Mouse (Mus musculus) embryonic fibroblast, embryonic 13.5 days (primary cell): ENCODE data around the gene Slc25a13.

Experiments used
- CTCF ChIP-seq: IDR thresholded peaks from 2 replicates; pipeline ENCODE4 v1.5.1; 2011; ENCODE audit warnings: mild to moderate bottlenecking, control low read depth, low read length, moderate library complexity, borderline replicate concordance; ENCODE audit not compliant: insufficient read depth
- POLR2A ChIP-seq: IDR thresholded peaks from 2 replicates; pipeline ENCODE4 v1.6.1; 2011; ENCODE audit warnings: low read depth, mild to moderate bottlenecking, control low read depth, low read length, moderate library complexity

GRCm38 (mm10) chr6:6067201-6067600 is 149.8 kb downstream of the Slc25a13 start:
- no peak for TF ChIP-seq CTCF
- TF ChIP-seq POLR2A = no peak
